2 mouse cellular contexts compared by ENCODE assay signal in the genomic region with DNA sequence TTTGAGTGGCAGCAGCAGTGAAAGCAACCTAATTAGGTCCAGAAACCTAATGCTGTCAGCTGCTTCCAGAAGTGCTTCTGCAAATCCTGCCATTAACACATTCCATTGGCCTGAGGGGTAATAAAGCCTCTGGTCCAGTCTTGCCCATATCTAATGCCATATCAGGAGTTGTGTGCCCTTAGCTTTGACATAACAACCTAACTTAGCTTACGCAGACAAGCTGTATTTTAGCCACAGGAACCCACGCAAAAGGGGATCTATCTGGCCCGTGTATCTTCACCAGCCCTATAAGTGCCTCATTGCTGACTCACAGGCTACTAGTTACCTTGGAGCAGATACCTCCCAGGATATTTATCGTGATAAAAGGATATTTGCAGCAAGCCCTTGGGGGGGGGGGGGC.
A peak's percentile ranks its signal among the peaks of the same experiment; 100 is the strongest.
TF ChIP-seq lines count a peak whose summit lies in the region.

No protein-coding gene starts in this region.

TF ChIP-seq in CH12.LX, 34 proteins besides CTCF, POLR2A, EP300 and RAD21:
- TF ChIP-seq RCOR1 (conservative IDR thresholded peaks at IDR 0.05; ENCODE audit: low read depth, low read length) (no peak), ZMIZ1 (IDR thresholded peaks at IDR 0.05; ENCODE audit: low read depth, low read length) (peak; percentile 65; the same call in 1 of the 2 replicates), CHD2 (IDR thresholded peaks at IDR 0.05; ENCODE audit: low read length) (0 out of 2 replicates have a peak, but pooled peaks have one; percentile 20)

TF ChIP-seq in MEL, 35 proteins besides CTCF, POLR2A, EP300 and RAD21:
- TF ChIP-seq MYB (IDR thresholded peaks at IDR 0.05; ENCODE audit: low read depth, low read length) (0 out of 2 replicates have a peak, but pooled peaks have one; percentile 7), GABPA (IDR thresholded peaks at IDR 0.05; ENCODE audit: low read depth, low read length) (no peak), POLR2AphosphoS2 (IDR thresholded peaks at IDR 0.05; ENCODE audit: low read length) (peak; percentile 66; the same call in 1 of the 2 replicates), MXI1 (IDR thresholded peaks at IDR 0.05; ENCODE audit: low read depth, low read length) (no peak), ELF1 (IDR thresholded peaks at IDR 0.05; ENCODE audit: low read depth, low read length) (no peak), USF2 (IDR thresholded peaks at IDR 0.05; ENCODE audit: borderline replicate concordance in 1 of 2, insufficient read depth in 1 of 2, low read depth in 1 of 2, low read length in 2 of 2) (no peak), KAT2A (conservative IDR thresholded peaks at IDR 0.05; ENCODE audit: low read depth, low read length) (no peak), SIN3A (IDR thresholded peaks at IDR 0.05; ENCODE audit: low read length) (no peak), BHLHE40 (IDR thresholded peaks at IDR 0.05; ENCODE audit: borderline replicate concordance, low read depth, low read length) (no peak), TCF12 (IDR thresholded peaks at IDR 0.05; ENCODE audit: low read depth, low read length) (no peak), ZMIZ1 (IDR thresholded peaks at IDR 0.05; ENCODE audit: low read depth, low read length) (peak; percentile 51; the same call in 1 of the 2 replicates), POLR2AphosphoS5 (IDR thresholded peaks at IDR 0.05; ENCODE audit: borderline replicate concordance, low read depth, low read length) (no peak), MAZ (IDR thresholded peaks at IDR 0.05; ENCODE audit: low read depth, low read length) (no peak), NELFE (IDR thresholded peaks at IDR 0.05; ENCODE audit: low read depth, low read length) (no peak), NRF1 (IDR thresholded peaks at IDR 0.05; ENCODE audit: insufficient read depth, low read depth, low read length, poor library complexity, severe bottlenecking) (no peak), RCOR1 (IDR thresholded peaks at IDR 0.05; ENCODE audit: low read depth, low read length) (no peak)
